Mouse (Mus musculus) embryonic fibroblast, embryonic 13.5 days (primary cell): ENCODE data around the gene Nol4l.

Source experiments
- CTCF ChIP-seq: IDR thresholded peaks from 2 replicates; pipeline ENCODE4 v1.5.1; 2011; ENCODE audit warnings: mild to moderate bottlenecking, control low read depth, low read length, moderate library complexity, borderline replicate concordance; ENCODE audit not compliant: insufficient read depth
- POLR2A ChIP-seq: IDR thresholded peaks from 2 replicates; pipeline ENCODE4 v1.6.1; 2011; ENCODE audit warnings: low read depth, mild to moderate bottlenecking, control low read depth, low read length, moderate library complexity

GRCm38 (mm10) chr2:153508405-153508804 is 21.4 kb downstream of the Nol4l start:
- TF ChIP-seq CTCF = no peak
- no peak for TF ChIP-seq POLR2A
